Mouse (Mus musculus) ES-Bruce4 (cell line): Measurements from ENCODE around the gene Notch2.

ENCODE experiments used
- CTCF ChIP-seq: IDR thresholded peaks from one replicate; pipeline ENCODE4 v1.8.1; 2011; ENCODE audit warnings: low read depth, low read length
- POLR2A ChIP-seq: IDR thresholded peaks from one replicate; pipeline ENCODE4 v1.8.1; 2011; ENCODE audit warnings: low read length; ENCODE audit not compliant: insufficient read depth

- TF ChIP-seq CTCF (no peak), POLR2A (no peak)
These were observed 184.6 kb downstream of the Notch2 start for GRCm38 (mm10) chr3:98197711-98198532.
